Mouse (Mus musculus) stomach, embryonic 15.5 days (tissue): ENCODE results near the gene Cfap126. TPM values are rescaled to one million over a fixed set of nuclear protein-coding genes. Genes with fewer than 3 reads are reported as not detected.

Experiments used
- ATAC-seq: fragments of 200-750 bp; cut with Nextera tagmentation; 2 replicates; pipeline ENCODE4 v1.8.0; 2017; ENCODE audit warnings: low read depth, moderate number of reproducible peaks, moderate TSS enrichment; ENCODE audit not compliant: insufficient read depth, low FRiP score
- H3K27ac ChIP-seq: fragments of 300-500 bp; sonication (generic); 2 replicates; pipeline ENCODE4 v1.5.1; 2015; ENCODE audit warnings: mild to moderate bottlenecking, inconsistent platforms
- H3K27me3 ChIP-seq: fragments of 300-500 bp; sonication (generic); replicated peaks from 2 replicates; pipeline ENCODE4 v1.6.1; 2015; ENCODE audit warnings: inconsistent platforms
- H3K36me3 ChIP-seq: fragments of 300-500 bp; sonication (generic); 2 replicates; pipeline ENCODE4 v1.6.1; 2015; ENCODE audit warnings: inconsistent platforms
- H3K4me1 ChIP-seq: fragments of 300-500 bp; sonication (generic); 2 replicates; pipeline ENCODE4 v1.6.1; 2015; ENCODE audit warnings: inconsistent platforms
- H3K4me2 ChIP-seq: fragments of 300-500 bp; sonication (generic); 2 replicates; pipeline ENCODE4 v1.6.1; 2015; ENCODE audit warnings: mild to moderate bottlenecking, inconsistent platforms
- H3K4me3 ChIP-seq: fragments of 300-500 bp; sonication (generic); replicated peaks from 2 replicates; pipeline ENCODE4 v1.5.1; 2015; ENCODE audit warnings: inconsistent platforms
- H3K9ac ChIP-seq: fragments of 300-500 bp; sonication (generic); 2 replicates; pipeline ENCODE4 v1.6.1; 2015; ENCODE audit warnings: inconsistent platforms
- H3K9me3 ChIP-seq: fragments of 300-500 bp; sonication (generic); 2 replicates; pipeline ENCODE4 v1.6.1; 2016; ENCODE audit warnings: inconsistent platforms
- WGBS: fragments of 180-500 bp; shearing (Covaris S2); methylation state at CpG from one replicate; pipeline ENCODE4 v1.1.7; 2015; 5-methylcytosine and 5-hydroxymethylcytosine counted together
- polyA plus RNA-seq: library from polyadenylated mRNA; unstranded; fragments of >200 nt; fragmentation: Nextera tagmentation; extraction: Ambion mirVana; gene quantifications from 2 replicates; pipeline ENCODE4 v1.2.1, GENCODE M21; 2015

Cfap126 gene
- polyA plus RNA-seq, 1 experiment from 2014 or later, result 2.9 TPM

DNA sequence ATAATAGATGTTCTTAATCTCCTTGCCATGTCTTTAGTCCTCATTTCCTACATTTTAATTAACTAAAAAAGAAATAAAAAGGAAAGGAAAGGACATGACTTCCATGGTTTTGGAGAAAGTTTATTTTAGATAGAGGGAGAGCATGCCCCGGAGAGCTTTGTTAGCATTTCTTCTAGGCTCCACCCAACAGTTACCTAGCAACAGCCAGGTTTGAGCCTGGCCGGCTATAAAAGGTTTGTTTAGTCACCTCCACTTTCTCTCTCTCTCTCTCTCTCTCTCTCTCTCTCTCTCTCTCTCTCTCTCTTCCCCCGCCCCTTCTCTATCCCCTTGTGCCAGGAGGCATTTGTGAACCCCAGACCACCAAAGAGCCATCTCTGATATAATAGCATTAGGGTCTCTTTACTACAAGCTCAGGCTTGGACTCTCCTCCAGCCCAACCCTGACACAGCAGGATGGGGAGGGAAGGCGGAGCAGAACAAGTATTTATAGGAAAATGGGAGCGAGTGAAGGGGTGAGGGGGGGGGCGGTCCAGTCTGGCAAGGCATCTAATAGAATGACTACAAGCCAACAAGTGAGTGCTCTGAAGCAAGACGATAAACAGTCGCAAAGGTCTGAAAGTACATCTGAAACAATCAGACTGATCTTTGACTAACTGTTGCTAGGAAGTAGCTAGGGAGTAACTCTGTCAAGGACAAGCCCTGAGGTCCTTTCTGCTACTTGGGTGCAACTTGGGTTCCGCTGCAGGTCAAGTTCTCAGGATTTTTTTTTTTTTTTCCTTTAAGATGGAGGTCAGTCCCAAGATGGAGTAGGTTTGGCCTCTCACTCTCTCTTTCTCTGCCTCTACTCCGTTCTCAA, 17.4 kb upstream of the Cfap126 start:
- Histone ChIP-seq H3K4me2 (peak overlapping the region; percentile 42), H3K4me1 (0 out of 2 replicates have a peak, but pooled peaks cover 3% of the 10 kb centered on the region), H3K36me3 (no peaks in the 10 kb centered on the region), H3K27ac (peak overlapping the region; percentile 44; the same call in 1 of the 2 replicates), H3K4me3 (0 out of 2 replicates have a peak overlapping the region, but pooled peaks have one; percentile 2), H3K9me3 (no peaks in the 10 kb centered on the region), H3K27me3 (no peaks in the 10 kb centered on the region), H3K9ac (no peak overlapping the region)
- peak; percentile 57 for ATAC-seq
- 16% methylated on average over 10 of the region's 10 CpGs for WGBS

DNA sequence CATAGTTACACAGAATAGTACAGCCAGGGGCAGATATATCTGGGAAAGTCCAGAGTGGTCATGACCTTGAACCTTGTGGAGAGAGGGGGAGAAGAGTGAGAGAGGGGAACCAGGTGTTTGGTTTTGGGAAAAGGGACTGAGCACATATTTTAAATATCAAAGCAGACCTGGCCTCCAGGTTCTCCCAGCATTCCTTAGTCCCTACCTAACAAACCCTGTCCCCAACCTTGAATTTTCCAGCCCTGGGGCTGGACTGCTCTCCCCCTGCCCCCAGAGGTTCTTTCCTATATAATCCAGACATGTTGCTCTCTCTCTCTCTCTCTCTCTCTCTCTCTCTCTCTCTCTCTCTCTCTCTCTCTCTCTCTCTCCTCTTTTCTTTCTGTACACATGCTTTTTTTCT, 16.6 kb upstream of the Cfap126 start:
- no peak overlapping the region for H3K4me2 ChIP-seq
- H3K27ac ChIP-seq, result no peak overlapping the region
- H3K36me3 ChIP-seq, result no peaks in the 10 kb centered on the region
- H3K27me3 ChIP-seq, result no peaks in the 10 kb centered on the region
- no peak overlapping the region for H3K4me3 ChIP-seq
- ATAC-seq, result no peak
- no peaks in the 10 kb centered on the region for H3K9me3 ChIP-seq
- H3K4me1 ChIP-seq, result 0 out of 2 replicates have a peak, but pooled peaks cover 3% of the 10 kb centered on the region
- no peak overlapping the region for H3K9ac ChIP-seq

DNA sequence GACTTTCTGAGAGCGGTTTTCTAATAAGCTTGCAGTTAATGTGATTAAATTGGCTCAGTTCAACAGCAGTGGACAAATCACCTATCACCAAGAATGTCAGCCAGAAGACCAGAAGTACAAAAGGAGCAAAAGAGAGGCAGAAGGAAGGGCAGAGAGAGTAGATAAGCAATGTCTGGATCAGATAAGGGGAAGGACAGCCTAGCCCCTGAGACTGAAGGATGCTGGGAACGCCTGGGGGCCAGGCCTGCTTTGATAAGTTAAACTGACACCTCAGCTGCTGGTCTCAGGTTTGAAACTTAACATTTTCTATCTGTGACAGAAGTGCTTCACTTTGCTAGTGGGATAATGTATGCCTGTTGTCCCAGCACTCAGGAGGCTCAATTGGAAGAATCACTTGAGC, 16.1 kb upstream of the Cfap126 start:
- 35% methylated on average over 2 of the region's 2 CpGs for WGBS
- H3K27ac ChIP-seq, result no peak overlapping the region
- no peak overlapping the region for H3K4me2 ChIP-seq
- H3K9ac ChIP-seq, result no peak overlapping the region
- no peaks in the 10 kb centered on the region for H3K27me3 ChIP-seq
- H3K36me3 ChIP-seq, result no peaks in the 10 kb centered on the region
- H3K4me3 ChIP-seq, result no peak overlapping the region
- no peak for ATAC-seq
- H3K9me3 ChIP-seq, result no peaks in the 10 kb centered on the region
- 0 out of 2 replicates have a peak, but pooled peaks cover 3% of the 10 kb centered on the region for H3K4me1 ChIP-seq

DNA sequence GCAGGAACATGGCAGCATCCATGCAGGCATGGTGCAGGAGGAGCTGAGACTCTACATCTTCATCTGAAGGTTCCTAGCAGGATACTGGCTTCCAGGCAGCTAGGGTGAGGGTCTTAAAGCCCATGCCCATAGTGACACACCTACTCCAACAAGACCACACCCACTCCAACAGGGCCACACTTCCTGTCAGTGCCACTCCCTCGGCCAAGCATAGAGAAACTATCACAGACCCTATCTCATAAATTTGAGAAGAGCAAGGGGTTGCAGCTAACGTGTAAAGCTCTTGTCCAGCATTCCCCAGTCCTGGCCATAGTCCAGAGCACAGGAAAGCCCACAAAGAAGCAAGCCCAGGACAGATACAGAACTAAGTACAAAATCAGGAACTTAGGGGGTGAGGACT, 12.7 kb upstream of the Cfap126 start:
- H3K4me3 ChIP-seq, result no peak overlapping the region
- H3K4me2 ChIP-seq, result no peak overlapping the region
- H3K9me3 ChIP-seq, result no peaks in the 10 kb centered on the region
- H3K27me3 ChIP-seq, result no peaks in the 10 kb centered on the region
- no peak for ATAC-seq
- no peaks in the 10 kb centered on the region for H3K36me3 ChIP-seq
- H3K4me1 ChIP-seq, result 0 out of 2 replicates have a peak, but pooled peaks cover 4% of the 10 kb centered on the region
- H3K27ac ChIP-seq, result no peak overlapping the region
- H3K9ac ChIP-seq, result no peak overlapping the region
- WGBS, result 37% methylated on average over 2 of the region's 2 CpGs

DNA sequence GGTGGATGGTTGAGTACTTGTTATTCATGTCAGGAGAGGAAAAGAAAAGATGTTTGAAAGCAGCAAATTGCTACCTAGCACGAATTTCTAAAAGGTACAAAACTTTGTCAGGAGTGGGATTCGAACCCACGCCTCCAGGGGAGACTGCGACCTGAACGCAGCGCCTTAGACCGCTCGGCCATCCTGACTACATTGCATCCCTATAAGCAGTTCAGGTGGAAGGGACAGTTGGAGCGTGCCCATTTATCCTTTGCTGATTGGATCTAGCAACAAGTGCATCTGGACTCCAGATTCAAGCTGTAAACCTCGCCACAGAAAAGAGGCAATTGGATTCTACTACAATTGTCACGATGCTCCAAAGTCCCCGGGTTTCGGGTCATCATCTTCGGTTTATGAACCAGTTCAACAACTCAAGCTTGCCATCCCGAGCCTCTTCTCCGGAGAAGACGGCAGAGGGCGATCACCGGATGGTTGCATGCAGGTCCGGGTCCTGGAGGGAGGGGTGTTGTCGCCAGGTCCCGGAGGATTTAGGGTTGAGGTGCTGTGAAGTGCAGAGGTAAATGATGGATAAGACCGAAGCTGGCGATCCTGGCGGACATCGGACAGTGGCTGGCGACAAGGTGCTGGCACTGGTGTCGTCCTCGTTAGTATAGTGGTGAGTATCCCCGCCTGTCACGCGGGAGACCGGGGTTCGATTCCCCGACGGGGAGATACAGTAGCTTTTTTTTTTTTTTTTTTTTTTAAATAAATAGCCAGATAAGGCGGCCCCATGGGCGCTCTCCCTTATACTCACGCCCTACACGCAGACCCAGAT, 11.8 kb upstream of the Cfap126 start:
- under 1% methylated on average over 40 of the region's 40 CpGs for WGBS
- Histone ChIP-seq H3K4me1 (0 out of 2 replicates have a peak, but pooled peaks cover 4% of the 10 kb centered on the region), H3K9ac (peak overlapping the region; percentile 12; the same call in 1 of the 2 replicates), H3K9me3 (no peaks in the 10 kb centered on the region), H3K27me3 (no peaks in the 10 kb centered on the region), H3K36me3 (no peaks in the 10 kb centered on the region), H3K4me3 (peak overlapping the region; percentile 66), H3K4me2 (peak overlapping the region; percentile 64), H3K27ac (peak overlapping the region; percentile 74)
- ATAC-seq, result peak; percentile 74

DNA sequence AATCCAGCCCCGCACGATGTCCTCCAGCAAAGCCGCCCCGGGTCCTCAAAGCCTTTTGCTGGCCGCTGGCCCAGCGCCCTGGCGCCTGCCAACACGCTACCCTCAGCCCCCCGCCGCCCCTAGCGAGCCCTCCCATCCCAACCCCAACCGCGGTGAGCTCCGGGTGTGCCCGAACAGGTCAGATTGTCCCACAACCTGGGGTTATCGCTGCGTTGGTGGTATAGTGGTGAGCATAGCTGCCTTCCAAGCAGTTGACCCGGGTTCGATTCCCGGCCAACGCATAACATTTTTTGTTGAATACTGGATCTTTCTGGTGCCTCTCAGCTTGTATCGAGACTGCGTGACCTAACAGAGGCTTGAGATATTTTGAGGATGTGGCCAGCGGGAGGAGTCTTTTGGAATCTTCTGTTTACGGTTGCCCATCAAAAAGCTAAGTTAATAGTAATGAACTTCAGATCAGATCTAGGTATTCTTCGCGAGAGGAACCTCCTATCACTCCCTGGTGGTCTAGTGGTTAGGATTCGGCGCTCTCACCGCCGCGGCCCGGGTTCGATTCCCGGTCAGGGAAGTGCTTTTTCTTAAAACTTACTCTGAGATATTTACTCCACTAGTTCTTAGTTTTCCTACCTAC, 11.1 kb upstream of the Cfap126 start:
- H3K4me3 ChIP-seq, result peak overlapping the region; percentile 66
- no peaks in the 10 kb centered on the region for H3K27me3 ChIP-seq
- H3K9ac ChIP-seq, result no peak overlapping the region
- H3K9me3 ChIP-seq, result no peaks in the 10 kb centered on the region
- H3K27ac ChIP-seq, result peak overlapping the region; percentile 74
- H3K4me2 ChIP-seq, result peak overlapping the region; percentile 64
- H3K36me3 ChIP-seq, result no peaks in the 10 kb centered on the region
- ATAC-seq, result peak; percentile 89
- WGBS, result under 1% methylated on average over 35 of the region's 35 CpGs
- 0 out of 2 replicates have a peak, but pooled peaks cover 4% of the 10 kb centered on the region for H3K4me1 ChIP-seq

DNA sequence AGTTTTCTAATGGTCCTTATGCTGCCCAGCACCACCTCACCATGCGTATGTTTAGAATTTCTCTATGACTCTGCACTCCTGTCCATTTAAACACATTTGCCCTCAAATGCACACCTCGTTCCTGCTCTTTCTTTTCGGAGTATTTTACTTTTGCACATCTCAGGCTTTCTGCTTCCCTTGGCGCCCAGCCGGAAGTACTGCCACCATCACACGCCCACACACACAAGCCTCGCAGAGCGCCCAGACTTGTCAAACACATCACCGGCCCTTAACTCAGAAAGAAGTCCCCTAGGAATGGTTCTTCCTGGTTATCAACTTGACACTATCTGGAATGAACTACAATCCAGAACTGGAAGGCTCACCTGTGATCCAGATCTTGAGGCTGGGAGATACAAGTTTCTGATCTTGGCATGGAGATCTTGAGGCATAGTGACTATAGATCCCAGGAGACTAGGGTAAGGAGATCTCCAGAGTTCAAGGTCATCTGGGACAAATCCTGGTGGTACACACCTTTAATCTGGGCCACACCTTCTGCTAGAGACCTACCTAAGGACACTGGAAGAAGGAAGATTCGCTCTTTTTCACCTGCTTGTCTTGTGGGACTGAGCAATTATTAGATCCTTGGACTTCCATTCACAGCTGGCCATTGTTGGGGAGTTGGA, 10.4 kb upstream of the Cfap126 start:
- WGBS, result 11% methylated on average over 10 of the region's 10 CpGs
- Histone ChIP-seq H3K9ac (no peak overlapping the region), H3K27ac (peak overlapping the region; percentile 65), H3K9me3 (no peaks in the 10 kb centered on the region), H3K4me3 (peak overlapping the region; percentile 66), H3K36me3 (no peaks in the 10 kb centered on the region), H3K4me1 (0 out of 2 replicates have a peak, but pooled peaks cover 4% of the 10 kb centered on the region), H3K27me3 (no peaks in the 10 kb centered on the region), H3K4me2 (peak overlapping the region; percentile 64)
- ATAC-seq, result peak; percentile 12; the same call in 1 of the 2 replicates

DNA sequence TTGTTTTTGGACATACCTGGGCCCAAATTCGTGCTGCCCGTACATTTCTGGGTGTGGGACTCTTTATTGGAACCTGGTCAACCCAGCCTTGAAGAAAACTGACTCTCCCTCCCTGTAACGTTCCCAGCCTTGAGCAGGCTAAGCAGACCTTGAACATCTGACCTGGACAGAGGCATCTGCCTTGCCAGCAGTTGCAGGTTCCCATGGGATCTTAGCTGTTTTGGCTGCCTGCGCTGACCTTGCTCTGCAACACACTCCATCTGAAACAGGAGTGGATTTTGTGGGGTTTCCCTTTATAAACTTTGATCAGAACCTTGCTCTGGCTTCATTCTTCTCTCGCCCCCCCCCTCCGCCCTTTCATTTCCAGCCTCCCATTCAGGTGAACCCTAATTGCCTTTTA, 8.5 kb upstream of the Cfap126 start:
- no peak overlapping the region for H3K4me2 ChIP-seq
- no peak overlapping the region for H3K27ac ChIP-seq
- H3K4me1 ChIP-seq, result peaks cover 4% of the 10 kb centered on the region; the same call in 1 of the 2 replicates
- H3K9ac ChIP-seq, result no peak overlapping the region
- H3K27me3 ChIP-seq, result no peaks in the 10 kb centered on the region
- WGBS, result 78% methylated on average over 6 of the region's 6 CpGs
- no peaks in the 10 kb centered on the region for H3K9me3 ChIP-seq
- H3K4me3 ChIP-seq, result no peak overlapping the region
- no peaks in the 10 kb centered on the region for H3K36me3 ChIP-seq
- no peak for ATAC-seq

DNA sequence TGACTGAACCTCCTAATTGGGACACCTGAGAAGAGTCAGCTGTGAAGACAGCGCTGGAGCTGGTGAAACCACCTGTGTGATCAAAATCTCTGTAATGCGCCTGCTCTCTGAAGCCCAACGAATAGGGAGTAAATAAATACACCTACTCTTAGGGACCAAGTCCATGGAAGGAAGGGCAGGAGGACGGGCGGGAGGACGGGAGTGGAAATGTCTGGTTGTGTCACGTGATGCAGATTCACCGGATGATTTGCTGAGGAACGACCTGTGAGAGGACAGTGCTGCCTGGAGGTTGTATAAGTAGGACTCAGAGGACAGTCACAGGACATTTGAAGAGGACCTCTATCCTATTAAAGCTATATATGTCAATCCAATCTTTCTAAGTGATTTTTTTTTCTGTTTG, 4.1 kb upstream of the Cfap126 start:
- Histone ChIP-seq H3K27ac (no peak overlapping the region), H3K9me3 (no peaks in the 10 kb centered on the region), H3K4me3 (no peak overlapping the region), H3K4me2 (no peak overlapping the region), H3K9ac (no peak overlapping the region), H3K27me3 (no peaks in the 10 kb centered on the region), H3K36me3 (no peaks in the 10 kb centered on the region), H3K4me1 (peaks cover 4% of the 10 kb centered on the region; the same call in 1 of the 2 replicates)
- no peak for ATAC-seq
- 44% methylated on average over 9 of the region's 9 CpGs for WGBS

DNA sequence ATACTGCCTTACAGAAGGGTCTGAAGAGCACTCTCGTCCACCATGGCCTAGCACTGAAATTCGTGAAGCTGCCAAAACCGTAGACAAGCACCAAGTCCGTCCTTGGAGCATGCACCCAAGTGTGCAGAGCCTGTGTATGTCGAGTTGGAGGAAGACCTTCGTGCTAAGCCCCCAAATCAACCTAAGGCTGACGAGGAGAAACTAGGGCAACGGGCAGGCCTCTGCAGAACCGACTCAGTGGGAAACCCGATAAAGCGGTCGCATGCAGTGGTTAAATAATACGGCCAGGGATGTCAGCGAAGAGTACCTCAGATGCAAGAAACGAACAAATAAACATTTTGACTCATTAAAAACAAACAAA, 3.1 kb upstream of the Cfap126 start:
- H3K36me3 ChIP-seq, result no peaks in the 10 kb centered on the region
- H3K9ac ChIP-seq, result no peak overlapping the region
- H3K4me3 ChIP-seq, result peak overlapping the region; percentile 61
- no peak; the same call in 1 of the 2 replicates for ATAC-seq
- H3K4me2 ChIP-seq, result peak overlapping the region; percentile 59
- H3K4me1 ChIP-seq, result peaks cover 4% of the 10 kb centered on the region; the same call in 1 of the 2 replicates
- H3K27ac ChIP-seq, result peak overlapping the region; percentile 80
- 13% methylated on average over 15 of the region's 15 CpGs for WGBS
- no peaks in the 10 kb centered on the region for H3K9me3 ChIP-seq
- H3K27me3 ChIP-seq, result no peaks in the 10 kb centered on the region
